Mouse (Mus musculus) intestine, postnatal 0 days (tissue): ENCODE results near the gene Cbln1. TPM values are rescaled to one million over a fixed set of nuclear protein-coding genes. Genes with fewer than 3 reads are reported as not detected.

ENCODE experiments used
- ATAC-seq: fragments of 200-750 bp; cut with Nextera tagmentation; 2 replicates; pipeline ENCODE4 v1.8.0; 2017; ENCODE audit warnings: mild to moderate bottlenecking, moderate TSS enrichment, moderate library complexity
- H3K27ac ChIP-seq: fragments of 300-500 bp; sonication (generic); 2 replicates; pipeline ENCODE4 v1.5.1; 2014; ENCODE audit warnings: mild to moderate bottlenecking, low read depth, low read length, moderate library complexity
- H3K27me3 ChIP-seq: fragments of 300-500 bp; sonication (generic); replicated peaks from 2 replicates; pipeline ENCODE4 v1.6.1; 2014; ENCODE audit warnings: low read length, mixed read lengths; ENCODE audit not compliant: control insufficient read depth, insufficient read depth
- H3K36me3 ChIP-seq: fragments of 300-500 bp; sonication (generic); 2 replicates; pipeline ENCODE4 v1.6.1; 2014; ENCODE audit warnings: mild to moderate bottlenecking, moderate library complexity; ENCODE audit not compliant: control insufficient read depth, insufficient read depth
- H3K4me1 ChIP-seq: fragments of 300-500 bp; sonication (generic); replicated peaks from 2 replicates; pipeline ENCODE4 v1.6.1; 2014; ENCODE audit warnings: antibody characterized with exemption, low read length, mixed read lengths; ENCODE audit not compliant: control insufficient read depth, insufficient read depth
- H3K4me2 ChIP-seq: fragments of 300-500 bp; sonication (generic); replicated peaks from 2 replicates; pipeline ENCODE4 v1.6.1; 2014; ENCODE audit warnings: low read depth, mild to moderate bottlenecking, moderate library complexity
- H3K4me3 ChIP-seq: fragments of 300-500 bp; sonication (generic); 2 replicates; pipeline ENCODE4 v1.5.1; 2014; ENCODE audit warnings: low read depth, low read length
- H3K9ac ChIP-seq: fragments of 300-500 bp; sonication (generic); 2 replicates; pipeline ENCODE4 v1.6.1; 2014; ENCODE audit warnings: mild to moderate bottlenecking, low read depth, low read length
- H3K9me3 ChIP-seq: fragments of 300-500 bp; sonication (generic); 2 replicates; pipeline ENCODE4 v1.6.1; 2016; ENCODE audit warnings: mixed run types; ENCODE audit not compliant: control insufficient read depth
- CTCF ChIP-seq: sonication (generic); IDR thresholded peaks from 2 replicates; pipeline ENCODE4 v1.5.1; 2016; ENCODE audit warnings: low read depth, mild to moderate bottlenecking, control low read depth, antibody characterized with exemption, moderate library complexity
- WGBS: fragments of 180-500 bp; shearing (Covaris S2); extraction: QIAGEN DNeasy Blood & Tissue Kit; methylation state at CpG from one replicate; pipeline ENCODE4 v1.1.7; 2014; 5-methylcytosine and 5-hydroxymethylcytosine counted together
- polyA plus RNA-seq: library from polyadenylated mRNA; unstranded; fragments of >200 nt; fragmentation: Nextera tagmentation; extraction: Ambion mirVana; gene quantifications from 2 replicates; pipeline ENCODE4 v1.2.1, GENCODE M21; 2015

The Cbln1 gene
- polyA plus RNA-seq, 1 experiment from 2014 or later = 0.07 TPM

DNA sequence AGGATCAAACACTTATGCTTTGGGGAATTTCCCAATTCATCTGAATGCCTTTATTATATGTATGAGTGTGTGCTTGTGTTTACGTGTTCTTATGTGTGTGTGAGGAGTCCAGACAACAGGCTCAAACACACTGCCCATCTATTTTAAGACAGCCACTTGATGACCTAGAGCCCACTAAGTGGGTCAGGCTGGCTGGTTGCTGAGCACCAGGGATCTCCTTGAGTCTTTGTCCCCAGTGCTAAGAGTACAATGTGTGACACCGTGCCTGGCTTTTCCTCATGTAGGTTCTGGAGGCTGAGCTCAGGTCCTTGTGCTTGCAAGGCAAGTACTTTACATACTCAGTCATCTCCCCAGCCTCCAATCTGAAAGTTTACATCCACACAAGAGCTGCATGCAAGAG, 20.7 kb downstream of the Cbln1 start:
- no peak for TF ChIP-seq CTCF
- Histone ChIP-seq H3K4me3 (no peak overlapping the region), H3K27ac (no peak overlapping the region), H3K36me3 (no peaks in the 10 kb centered on the region), H3K9ac (no peak overlapping the region), H3K4me2 (no peak overlapping the region), H3K4me1 (no peaks in the 10 kb centered on the region), H3K9me3 (no peaks in the 10 kb centered on the region), H3K27me3 (no peaks in the 10 kb centered on the region)
- ATAC-seq = no peak
- WGBS = 89% methylated on average over 2 of the region's 2 CpGs

DNA sequence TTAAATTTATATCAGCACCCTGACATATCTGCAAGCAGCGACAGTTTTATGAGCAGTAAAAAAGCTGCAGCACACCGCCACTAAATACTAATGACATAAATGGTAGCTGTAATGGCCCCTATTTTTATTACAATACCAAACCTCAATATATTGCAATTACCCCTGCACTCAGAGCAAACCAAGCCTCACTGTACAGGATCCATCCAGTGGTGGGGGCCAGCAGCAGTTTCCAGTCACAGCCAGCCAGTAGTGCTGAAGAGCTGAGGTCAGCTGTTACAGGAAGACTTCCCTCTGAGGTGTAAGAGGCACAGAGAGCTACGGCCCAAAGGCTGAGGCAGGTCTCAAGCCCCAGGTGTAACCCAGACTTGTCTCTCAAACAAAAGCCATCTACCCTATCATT, 37.8 kb downstream of the Cbln1 start:
- no peak overlapping the region for H3K9ac ChIP-seq
- H3K27me3 ChIP-seq = no peaks in the 10 kb centered on the region
- no peaks in the 10 kb centered on the region for H3K36me3 ChIP-seq
- no peak overlapping the region for H3K4me3 ChIP-seq
- no peak for ATAC-seq
- no peaks in the 10 kb centered on the region for H3K4me1 ChIP-seq
- no peak for TF ChIP-seq CTCF
- no peak overlapping the region for H3K4me2 ChIP-seq
- no peak overlapping the region for H3K27ac ChIP-seq
- H3K9me3 ChIP-seq = no peaks in the 10 kb centered on the region
- WGBS = 36% methylated on average over 3 of the region's 3 CpGs

DNA sequence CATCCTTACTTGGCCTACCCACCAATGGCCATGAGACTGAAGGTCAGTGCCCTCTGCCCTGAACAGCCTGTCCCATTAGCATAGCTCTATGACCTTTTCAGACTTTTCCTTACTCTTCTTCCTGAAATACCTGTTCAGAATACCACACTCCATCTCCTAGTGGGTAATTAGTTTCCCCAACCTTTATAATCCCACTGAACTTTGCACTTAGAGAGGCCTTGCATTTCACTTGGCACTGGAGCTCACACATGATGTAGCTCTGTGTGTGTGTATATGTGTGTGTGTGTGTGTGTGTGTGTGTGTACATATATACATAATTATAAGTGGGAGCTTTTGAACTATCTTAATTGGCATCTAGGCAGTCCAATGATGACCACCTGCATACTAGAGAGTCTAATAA, 45.2 kb downstream of the Cbln1 start:
- no peak overlapping the region for H3K4me3 ChIP-seq
- no peaks in the 10 kb centered on the region for H3K27me3 ChIP-seq
- no peaks in the 10 kb centered on the region for H3K9me3 ChIP-seq
- ATAC-seq = peak; percentile 47
- no peak overlapping the region for H3K27ac ChIP-seq
- no peaks in the 10 kb centered on the region for H3K4me1 ChIP-seq
- no peak for TF ChIP-seq CTCF
- H3K9ac ChIP-seq = no peak overlapping the region
- no peaks in the 10 kb centered on the region for H3K36me3 ChIP-seq
- no peak overlapping the region for H3K4me2 ChIP-seq

DNA sequence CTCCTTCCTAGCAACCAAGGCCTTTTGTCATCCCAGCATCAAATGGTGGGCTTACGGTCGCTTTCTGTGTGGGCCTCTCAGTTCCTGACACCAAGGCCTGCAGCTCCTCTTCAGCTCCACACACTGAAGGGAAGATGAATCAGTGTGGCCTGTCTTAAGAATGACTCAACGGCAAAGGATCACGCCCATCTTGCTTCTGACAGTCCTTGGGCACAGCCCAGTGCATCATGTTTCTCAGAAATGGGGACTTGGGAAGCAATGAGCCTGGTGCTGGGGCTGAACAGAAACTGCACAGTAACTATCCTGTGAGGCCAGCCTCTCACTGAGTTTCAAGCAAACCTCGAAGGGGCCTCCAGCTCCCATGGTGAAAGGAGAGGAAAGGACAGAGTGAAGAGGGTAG, 47.7 kb downstream of the Cbln1 start:
- no peaks in the 10 kb centered on the region for H3K4me1 ChIP-seq
- ATAC-seq = no peak
- no peak for TF ChIP-seq CTCF
- no peaks in the 10 kb centered on the region for H3K27me3 ChIP-seq
- no peak overlapping the region for H3K9ac ChIP-seq
- no peak overlapping the region for H3K4me3 ChIP-seq
- H3K9me3 ChIP-seq = no peaks in the 10 kb centered on the region
- H3K27ac ChIP-seq = no peak overlapping the region
- no peak overlapping the region for H3K4me2 ChIP-seq
- whole genome bisulfite sequencing = 67% methylated on average over 5 of the region's 5 CpGs
- H3K36me3 ChIP-seq = no peaks in the 10 kb centered on the region

DNA sequence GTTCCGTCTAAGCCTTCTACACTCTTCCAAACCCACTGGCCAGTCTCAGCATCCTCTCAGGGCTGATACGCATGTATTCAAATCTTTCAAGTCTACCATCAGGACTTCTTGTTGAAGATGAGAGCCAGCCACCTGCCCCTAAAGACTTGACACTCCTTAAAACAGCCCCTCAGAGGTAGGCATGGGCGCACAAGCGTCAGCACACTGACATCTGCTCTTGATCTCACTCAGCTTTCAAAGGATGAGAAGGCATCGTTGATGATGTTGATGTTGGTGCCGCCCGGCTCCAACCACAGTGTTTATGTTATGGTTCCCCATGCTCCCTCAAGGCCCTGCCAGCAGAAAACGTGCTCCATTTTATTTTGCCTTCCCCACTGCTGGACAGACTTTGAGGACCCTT, 50.7 kb downstream of the Cbln1 start:
- ATAC-seq = no peak
- no peak overlapping the region for H3K4me2 ChIP-seq

More for the DNA sequence above, 50.7 kb downstream of the Cbln1 start:
- no peaks in the 10 kb centered on the region for H3K27me3 ChIP-seq
- no peaks in the 10 kb centered on the region for H3K9me3 ChIP-seq
- no peak overlapping the region for H3K4me3 ChIP-seq
- H3K9ac ChIP-seq = no peak overlapping the region
- no peak overlapping the region for H3K27ac ChIP-seq
- TF ChIP-seq CTCF = no peak
- H3K4me1 ChIP-seq = no peaks in the 10 kb centered on the region
- no peaks in the 10 kb centered on the region for H3K36me3 ChIP-seq
- WGBS = 75% methylated on average over 8 of the region's 8 CpGs

Other genes starting within 250 kb of the Cbln1 start
- gene 4933402J07Rik, start 91.2 kb upstream of the Cbln1 start, polyA plus RNA-seq = not detected in 2 replicates